Mouse (Mus musculus) kidney, embryonic 14.5 days (tissue): ENCODE results near the gene Twsg1. TPM values are rescaled to one million over a fixed set of nuclear protein-coding genes. Genes with fewer than 3 reads are reported as not detected.

Experiments used
- ATAC-seq: fragments of 200-750 bp; cut with Nextera tagmentation; 2 replicates; pipeline ENCODE4 v1.8.0; 2017; ENCODE audit warnings: moderate number of reproducible peaks, mild to moderate bottlenecking, moderate TSS enrichment, moderate library complexity; ENCODE audit not compliant: low FRiP score, low TSS enrichment
- H3K27ac ChIP-seq: fragments of 300-500 bp; sonication (generic); 2 replicates; pipeline ENCODE4 v1.5.1; 2014; ENCODE audit warnings: low read depth, mild to moderate bottlenecking, low read length, moderate library complexity, mixed read lengths
- H3K27me3 ChIP-seq: fragments of 300-500 bp; sonication (generic); 2 replicates; pipeline ENCODE4 v1.6.1; 2014; ENCODE audit warnings: mild to moderate bottlenecking, low read length; ENCODE audit not compliant: control insufficient read depth, insufficient read depth
- H3K36me3 ChIP-seq: fragments of 300-500 bp; sonication (generic); 2 replicates; pipeline ENCODE4 v1.6.1; 2014; ENCODE audit warnings: low read length, mixed read lengths; ENCODE audit not compliant: control insufficient read depth, insufficient read depth
- H3K4me1 ChIP-seq: fragments of 300-500 bp; sonication (generic); 2 replicates; pipeline ENCODE4 v1.6.1; 2014; ENCODE audit warnings: low read length, mixed read lengths; ENCODE audit not compliant: control insufficient read depth, insufficient read depth
- H3K4me2 ChIP-seq: fragments of 300-500 bp; sonication (generic); replicated peaks from 2 replicates; pipeline ENCODE4 v1.6.1; 2014; ENCODE audit warnings: low read depth, mild to moderate bottlenecking, low read length
- H3K4me3 ChIP-seq: fragments of 300-500 bp; sonication (generic); 2 replicates; pipeline ENCODE4 v1.5.1; 2014; ENCODE audit warnings: mild to moderate bottlenecking, low read length
- H3K9ac ChIP-seq: fragments of 300-500 bp; sonication (generic); 2 replicates; pipeline ENCODE4 v1.6.1; 2014; ENCODE audit warnings: low read depth, mild to moderate bottlenecking, low read length, moderate library complexity
- H3K9me3 ChIP-seq: fragments of 300-500 bp; sonication (generic); 2 replicates; pipeline ENCODE4 v1.6.1; 2016; ENCODE audit warnings: low read length; ENCODE audit not compliant: control insufficient read depth
- WGBS: fragments of 180-500 bp; shearing (Covaris S2); extraction: QIAGEN DNeasy Blood & Tissue Kit; methylation state at CpG from one replicate; pipeline ENCODE4 v1.1.7; 2014; 5-methylcytosine and 5-hydroxymethylcytosine counted together
- polyA plus RNA-seq: library from polyadenylated mRNA; unstranded; fragments of >200 nt; fragmentation: Nextera tagmentation; extraction: Ambion mirVana; gene quantifications from 2 replicates; pipeline ENCODE4 v1.2.1, GENCODE M21; 2014

The Twsg1 gene
- polyA plus RNA-seq, 1 experiment from 2014 or later, result 146 TPM

DNA sequence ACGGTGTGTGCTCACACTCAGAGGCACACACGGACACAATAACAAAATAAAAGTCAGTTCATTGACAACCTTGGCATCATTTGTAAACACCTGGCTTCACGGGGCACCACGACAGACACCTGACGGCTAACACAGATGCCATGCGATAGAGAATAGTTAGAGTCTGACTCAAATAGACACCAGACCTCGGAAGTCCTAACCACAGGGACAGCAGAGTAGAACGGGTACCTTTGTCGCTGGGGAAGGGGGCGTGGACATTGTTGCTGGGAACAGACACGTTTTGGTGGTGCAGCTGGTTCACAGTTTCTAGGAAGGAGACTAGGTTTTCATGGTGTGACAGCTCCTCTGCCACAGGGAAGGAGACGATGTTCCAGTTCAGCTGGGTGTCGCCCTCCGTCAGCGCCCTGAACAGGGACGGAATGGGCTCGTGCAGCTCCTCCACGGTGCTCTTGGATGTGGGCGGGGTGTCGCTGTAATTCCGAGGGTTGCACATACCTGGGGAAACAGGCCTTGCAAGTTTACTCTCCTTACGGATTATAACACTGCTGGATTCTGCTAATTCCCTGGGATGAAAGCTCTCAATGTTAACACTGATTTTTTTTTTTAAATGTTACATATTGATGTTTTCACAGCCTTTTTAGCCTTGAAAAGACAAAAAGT lies 21.6 kb downstream of the Twsg1 start:
- peaks cover 39% of the 10 kb centered on the region for H3K36me3 ChIP-seq
- H3K4me2 ChIP-seq, result no peak overlapping the region
- H3K9me3 ChIP-seq, result 0 out of 2 replicates have a peak, but pooled peaks cover 3% of the 10 kb centered on the region

DNA sequence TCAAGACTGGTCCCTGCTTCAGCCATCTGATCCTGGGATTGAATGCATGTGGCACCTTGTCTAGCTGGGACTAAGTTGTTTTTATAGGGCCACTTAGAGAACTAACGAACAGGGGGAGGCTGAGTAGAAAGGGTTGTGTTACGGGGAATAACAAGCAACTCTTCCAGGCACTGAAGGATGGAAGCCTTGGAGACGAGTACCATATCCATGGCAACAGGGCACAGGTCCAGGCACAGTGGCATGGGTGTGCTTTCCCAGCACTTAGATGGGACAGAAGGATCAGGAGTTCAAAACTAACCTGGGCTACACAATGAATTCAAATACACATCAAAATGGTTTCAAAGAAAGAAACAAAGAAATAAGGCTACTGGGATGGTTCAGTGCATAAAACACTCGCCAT lies 23.9 kb downstream of the Twsg1 start:
- peaks cover 45% of the 10 kb centered on the region for H3K36me3 ChIP-seq
- 60% methylated on average over 4 of the region's 4 CpGs for WGBS
- ATAC-seq, result no peak
- no peak overlapping the region for H3K9ac ChIP-seq
- no peak overlapping the region for H3K4me3 ChIP-seq
- H3K4me2 ChIP-seq, result no peak overlapping the region
- H3K27me3 ChIP-seq, result no peaks in the 10 kb centered on the region
- no peaks in the 10 kb centered on the region for H3K9me3 ChIP-seq
- 0 out of 2 replicates have a peak, but pooled peaks cover 5% of the 10 kb centered on the region for H3K4me1 ChIP-seq
- H3K27ac ChIP-seq, result no peak overlapping the region

More for the DNA sequence above, 21.6 kb downstream of the Twsg1 start:
- H3K4me3 ChIP-seq, result no peak overlapping the region
- ATAC-seq, result no peak
- 0 out of 2 replicates have a peak, but pooled peaks cover 5% of the 10 kb centered on the region for H3K4me1 ChIP-seq
- no peak overlapping the region for H3K27ac ChIP-seq
- no peak overlapping the region for H3K9ac ChIP-seq
- no peaks in the 10 kb centered on the region for H3K27me3 ChIP-seq
- WGBS, result 80% methylated on average over 22 of the region's 22 CpGs

DNA sequence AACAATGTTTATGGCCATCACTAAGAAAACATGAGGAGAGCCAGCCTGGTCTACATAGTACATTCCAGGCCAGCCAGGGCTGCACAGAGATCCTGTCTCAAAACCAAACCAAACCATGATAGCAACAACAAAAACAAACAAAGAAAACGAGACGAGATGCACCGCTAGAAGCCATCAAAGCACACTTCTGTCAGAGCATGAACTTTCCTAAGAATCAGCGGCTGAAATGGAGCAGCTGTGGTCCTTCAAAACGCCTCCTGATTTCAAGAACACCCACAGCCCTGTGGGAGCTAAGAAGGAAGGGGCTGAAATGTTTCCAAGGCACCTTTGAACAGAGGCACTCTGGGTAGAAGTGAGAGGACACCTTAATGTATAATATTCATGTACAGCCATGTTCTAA lies 26.8 kb downstream of the Twsg1 start:
- Histone ChIP-seq H3K27ac (no peak overlapping the region), H3K4me2 (no peak overlapping the region), H3K4me3 (no peak overlapping the region), H3K9ac (no peak overlapping the region), H3K4me1 (no peaks in the 10 kb centered on the region), H3K36me3 (peaks cover 45% of the 10 kb centered on the region), H3K27me3 (no peaks in the 10 kb centered on the region), H3K9me3 (no peaks in the 10 kb centered on the region)
- WGBS, result 23% methylated on average over 5 of the region's 5 CpGs
- no peak for ATAC-seq

DNA sequence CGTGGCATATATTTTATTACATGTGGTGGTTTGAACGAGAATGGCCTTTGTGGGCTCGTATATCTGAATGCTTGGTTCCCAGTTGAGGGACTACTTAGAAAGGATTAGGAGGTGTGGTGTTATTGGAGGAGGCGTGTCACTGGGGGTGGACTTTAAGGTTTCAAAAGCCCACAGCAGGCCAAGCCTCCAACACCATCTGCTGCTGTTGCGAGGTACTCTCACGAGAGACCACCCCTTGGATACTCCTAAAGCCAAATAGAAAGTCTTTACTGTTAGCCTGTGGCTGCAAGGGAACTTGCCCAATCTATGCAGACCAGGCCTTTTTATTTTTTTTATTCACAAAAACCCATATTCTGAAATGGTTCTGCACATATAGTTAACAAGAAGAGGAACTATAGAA lies 29.1 kb downstream of the Twsg1 start:
- Histone ChIP-seq H3K36me3 (peaks cover 35% of the 10 kb centered on the region), H3K4me2 (no peak overlapping the region), H3K27me3 (no peaks in the 10 kb centered on the region), H3K9ac (no peak overlapping the region), H3K4me1 (no peaks in the 10 kb centered on the region), H3K4me3 (no peak overlapping the region), H3K9me3 (no peaks in the 10 kb centered on the region), H3K27ac (no peak overlapping the region)
- ATAC-seq, result no peak
- 82% methylated on average over 6 of the region's 6 CpGs for WGBS

DNA sequence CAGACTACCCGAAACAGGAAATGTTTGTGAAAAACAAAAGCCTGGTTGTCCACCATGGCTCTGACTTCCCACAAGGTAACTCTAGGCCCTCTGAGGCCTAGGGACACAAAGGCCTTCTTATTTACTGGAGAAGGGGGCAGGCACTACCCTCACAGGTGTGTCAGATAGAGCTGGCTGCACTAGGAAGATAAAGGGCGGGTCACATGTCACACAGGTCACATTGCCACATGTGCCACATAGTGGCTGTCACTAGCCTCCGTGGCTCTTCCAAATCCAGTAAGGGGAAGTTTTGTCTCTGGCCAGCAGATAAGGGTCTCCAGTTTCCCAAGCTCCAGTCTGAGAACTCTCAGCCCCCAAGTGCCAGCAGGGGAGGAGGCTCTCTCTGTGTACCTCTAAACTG lies 31.8 kb downstream of the Twsg1 start:
- H3K27me3 ChIP-seq, result no peaks in the 10 kb centered on the region
- no peak overlapping the region for H3K9ac ChIP-seq
- peaks cover 14% of the 10 kb centered on the region; the same call in 1 of the 2 replicates for H3K36me3 ChIP-seq
- ATAC-seq, result no peak
- H3K9me3 ChIP-seq, result no peaks in the 10 kb centered on the region
- 74% methylated on average over 3 of the region's 3 CpGs for WGBS
- H3K4me1 ChIP-seq, result 0 out of 2 replicates have a peak, but pooled peaks cover 7% of the 10 kb centered on the region
- H3K27ac ChIP-seq, result no peak overlapping the region
- no peak overlapping the region for H3K4me2 ChIP-seq
- no peak overlapping the region for H3K4me3 ChIP-seq

DNA sequence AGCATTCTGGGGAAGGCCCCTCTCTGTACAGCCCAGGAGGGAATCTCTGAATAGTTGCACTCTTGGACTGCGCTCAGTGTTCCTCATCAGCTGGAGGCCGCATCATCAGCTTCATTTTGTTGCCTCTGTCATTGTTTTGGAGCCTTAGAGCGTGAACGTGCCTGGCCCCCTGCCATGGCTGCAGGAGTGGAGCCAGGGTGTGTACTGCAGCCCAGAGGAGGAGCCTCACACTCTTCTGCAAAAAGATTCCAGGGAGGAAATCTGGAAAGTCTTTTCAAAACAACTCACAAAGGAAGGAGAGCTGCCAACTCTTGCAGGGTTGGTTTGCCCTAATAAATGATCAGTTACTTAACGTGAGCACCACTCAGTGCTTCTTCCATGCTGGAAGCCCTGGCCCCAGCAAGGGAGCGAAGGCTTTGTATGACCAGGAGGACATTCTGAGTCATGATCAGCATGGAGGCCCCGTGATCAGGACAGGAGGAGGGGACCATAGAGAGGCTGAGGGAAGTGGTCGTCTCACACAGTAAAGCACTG lies 34.8 kb downstream of the Twsg1 start:
- H3K27ac ChIP-seq, result peak overlapping the region; percentile 91
- peak; percentile 91 for ATAC-seq
- no peaks in the 10 kb centered on the region for H3K36me3 ChIP-seq
- no peak overlapping the region for H3K9ac ChIP-seq
- no peak overlapping the region; the same call in 1 of the 2 replicates for H3K4me2 ChIP-seq
- H3K27me3 ChIP-seq, result no peaks in the 10 kb centered on the region
- no peak overlapping the region for H3K4me3 ChIP-seq
- WGBS, result 43% methylated on average over 8 of the region's 8 CpGs
- H3K4me1 ChIP-seq, result 0 out of 2 replicates have a peak, but pooled peaks cover 7% of the 10 kb centered on the region
- no peaks in the 10 kb centered on the region for H3K9me3 ChIP-seq

DNA sequence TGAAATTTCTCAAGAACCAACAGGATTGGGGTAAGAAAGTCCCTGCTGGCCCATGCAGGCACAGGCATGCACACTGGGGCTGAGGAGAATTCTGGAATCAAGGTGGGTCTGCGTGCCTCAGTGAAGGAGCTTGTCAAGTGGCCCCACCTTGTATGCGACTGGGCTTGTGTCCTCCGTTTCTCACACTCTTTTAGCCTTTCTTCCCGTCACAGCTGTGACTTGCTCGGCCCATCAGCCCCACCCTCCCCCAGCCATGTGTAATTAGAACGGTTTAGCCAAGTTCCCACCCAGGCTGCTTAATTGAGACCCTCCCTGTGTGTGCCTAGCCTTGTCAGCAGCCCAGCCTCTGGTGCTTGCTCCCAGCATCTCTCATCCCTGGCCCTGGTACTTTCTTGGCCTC lies 36.9 kb downstream of the Twsg1 start:
- no peak overlapping the region for H3K9ac ChIP-seq
- no peak overlapping the region for H3K4me3 ChIP-seq
- H3K27ac ChIP-seq, result no peak overlapping the region
- no peaks in the 10 kb centered on the region for H3K36me3 ChIP-seq
- H3K9me3 ChIP-seq, result no peaks in the 10 kb centered on the region
- H3K27me3 ChIP-seq, result no peaks in the 10 kb centered on the region
- 32% methylated on average over 6 of the region's 6 CpGs for WGBS
- H3K4me2 ChIP-seq, result no peak overlapping the region
- ATAC-seq, result no peak
- H3K4me1 ChIP-seq, result 0 out of 2 replicates have a peak, but pooled peaks cover 7% of the 10 kb centered on the region

DNA sequence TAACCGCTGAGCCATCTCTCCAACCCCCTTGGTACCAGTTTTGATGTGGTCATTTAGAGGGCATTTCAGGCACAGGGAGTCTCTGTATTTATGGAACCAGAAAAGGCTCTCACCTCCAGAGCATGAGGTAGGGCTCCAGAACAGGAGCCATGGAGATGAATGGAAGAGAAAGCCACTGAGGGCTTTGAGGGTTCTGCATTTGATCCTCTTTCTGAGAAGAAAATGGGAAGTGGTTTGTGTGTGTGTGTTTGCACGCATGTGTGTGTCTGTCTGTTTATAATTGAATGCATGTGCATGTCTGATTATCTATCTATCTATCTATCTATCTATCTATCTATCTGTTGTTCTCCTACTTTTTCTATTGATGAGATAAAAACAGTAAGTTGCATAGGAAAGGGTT lies 38.8 kb downstream of the Twsg1 start:
- WGBS, result 88% methylated on average over 2 of the region's 2 CpGs
- no peaks in the 10 kb centered on the region for H3K27me3 ChIP-seq

DNA sequence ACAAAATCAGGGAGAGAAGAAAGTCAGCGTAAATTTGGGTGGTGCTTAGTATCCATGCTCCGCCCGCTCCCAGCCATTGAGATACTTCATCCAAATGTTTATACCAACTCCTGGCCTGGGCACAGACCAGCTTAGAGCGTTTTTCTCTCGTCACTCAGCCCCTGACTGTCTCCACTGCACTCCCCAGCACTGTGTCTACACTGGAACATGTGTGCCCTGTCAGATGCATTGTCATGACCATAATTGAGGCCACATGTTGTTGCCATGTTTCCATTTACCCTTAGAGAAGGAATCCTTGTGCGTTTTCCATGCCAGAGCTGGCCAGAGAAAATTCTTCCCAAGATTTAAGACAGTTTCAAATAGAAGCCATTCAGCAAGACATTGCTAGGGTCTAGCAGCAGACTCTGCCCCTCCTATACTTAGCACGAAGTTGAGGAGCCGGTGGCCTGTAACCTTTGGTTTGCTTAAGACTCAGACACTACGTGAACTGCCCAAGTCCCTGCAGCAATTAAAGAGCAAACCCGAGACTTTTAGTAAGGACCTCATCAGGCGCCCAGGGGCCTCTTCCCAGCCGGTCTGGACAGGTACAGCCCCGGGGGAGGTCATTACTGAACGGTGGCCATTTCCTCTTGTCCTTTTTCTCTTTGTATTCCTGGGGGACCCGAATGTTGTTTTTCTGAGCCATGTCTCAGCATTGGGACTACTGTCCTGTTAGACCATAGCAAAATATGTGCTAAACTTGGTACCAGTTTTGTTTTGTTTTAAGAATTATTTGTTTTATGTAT lies 39.5 kb downstream of the Twsg1 start:
- no peaks in the 10 kb centered on the region for H3K27me3 ChIP-seq
- H3K9ac ChIP-seq, result no peak overlapping the region
- H3K4me1 ChIP-seq, result peaks cover 12% of the 10 kb centered on the region
- H3K36me3 ChIP-seq, result no peaks in the 10 kb centered on the region
- no peak overlapping the region for H3K4me3 ChIP-seq
- WGBS, result 58% methylated on average over 15 of the region's 15 CpGs
- H3K4me2 ChIP-seq, result no peak overlapping the region
- H3K9me3 ChIP-seq, result no peaks in the 10 kb centered on the region
- no peak for ATAC-seq
- no peak overlapping the region for H3K27ac ChIP-seq

More for the DNA sequence above, 38.8 kb downstream of the Twsg1 start:
- Histone ChIP-seq H3K4me1 (0 out of 2 replicates have a peak, but pooled peaks cover 7% of the 10 kb centered on the region), H3K36me3 (no peaks in the 10 kb centered on the region), H3K9me3 (no peaks in the 10 kb centered on the region), H3K4me2 (no peak overlapping the region), H3K27ac (no peak overlapping the region), H3K9ac (no peak overlapping the region), H3K4me3 (no peak overlapping the region)
- ATAC-seq, result no peak
